Mouse (Mus musculus): ENCODE measurements around the gene Ccr7.
A peak's percentile ranks its signal among the peaks of the same experiment; 100 is the strongest.

Ccr7 gene

GRCm38 (mm10) chr11:99137385-99137784 lies 17.5 kb downstream of the Ccr7 start:
- no peak for DNase-seq (ENCODE audit: extremely low spot score)

- no peak for DNase-seq (ENCODE audit: extremely low spot score)
These were observed 17.9 kb downstream of the Ccr7 start for GRCm38 (mm10) chr11:99136961-99137360.

GRCm38 (mm10) chr11:99136361-99136760 lies 18.5 kb downstream of the Ccr7 start:
- DNase-seq (ENCODE audit: extremely low spot score) = no peak

GRCm38 (mm10) chr11:99135047-99135440 lies 19.8 kb downstream of the Ccr7 start:
- DNase-seq (ENCODE audit: extremely low spot score) = no peak

GRCm38 (mm10) chr11:99134266-99135046 lies 20.4 kb downstream of the Ccr7 start:
- DNase-seq (ENCODE audit: extremely low spot score) = no peak

- no peak for DNase-seq (ENCODE audit: extremely low spot score)
These were observed 21.5 kb downstream of the Ccr7 start for GRCm38 (mm10) chr11:99133285-99133897.

GRCm38 (mm10) chr11:99132091-99132730 lies 22.7 kb downstream of the Ccr7 start:
- DNase-seq (ENCODE audit: extremely low spot score) = peak; percentile 80

- no peak for DNase-seq (ENCODE audit: extremely low spot score)
These were observed 23.4 kb downstream of the Ccr7 start for GRCm38 (mm10) chr11:99131463-99131840.

GRCm38 (mm10) chr11:99130736-99131462 lies 24.0 kb downstream of the Ccr7 start:
- no peak for DNase-seq (ENCODE audit: extremely low spot score)

GRCm38 (mm10) chr11:99129287-99129686 lies 25.6 kb downstream of the Ccr7 start:
- DNase-seq (ENCODE audit: extremely low spot score) = no peak

GRCm38 (mm10) chr11:99127785-99128682 lies 26.8 kb downstream of the Ccr7 start:
- DNase-seq (ENCODE audit: extremely low spot score) = no peak

GRCm38 (mm10) chr11:99126482-99127253 lies 28.2 kb downstream of the Ccr7 start:
- no peak for DNase-seq (ENCODE audit: extremely low spot score)

- no peak for DNase-seq (ENCODE audit: extremely low spot score)
These were observed 30.2 kb downstream of the Ccr7 start for GRCm38 (mm10) chr11:99124635-99125029.

- DNase-seq (ENCODE audit: extremely low spot score) = peak; percentile 66
These were observed 30.8 kb downstream of the Ccr7 start for GRCm38 (mm10) chr11:99123977-99124634.

- DNase-seq (ENCODE audit: extremely low spot score) = no peak
These were observed 32.2 kb downstream of the Ccr7 start for GRCm38 (mm10) chr11:99122703-99123102.

GRCm38 (mm10) chr11:99121218-99121631 lies 33.7 kb downstream of the Ccr7 start:
- DNase-seq (ENCODE audit: extremely low spot score) = no peak

GRCm38 (mm10) chr11:99120524-99121217 lies 34.2 kb downstream of the Ccr7 start:
- DNase-seq (ENCODE audit: extremely low spot score) = no peak

- no peak for DNase-seq (ENCODE audit: extremely low spot score)
These were observed 35.9 kb downstream of the Ccr7 start for GRCm38 (mm10) chr11:99118963-99119362.

- no peak for DNase-seq (ENCODE audit: extremely low spot score)
These were observed 36.5 kb downstream of the Ccr7 start for GRCm38 (mm10) chr11:99118420-99118819.
